Mouse (Mus musculus): ENCODE measurements around the gene Dixdc1. TPM values are rescaled to one million over a fixed set of nuclear protein-coding genes. Genes with fewer than 3 reads are reported as not detected.

Gene Dixdc1
- total RNA-seq, 2 experiments from 2014 or later: 7.4 to 7.7 TPM

DNA sequence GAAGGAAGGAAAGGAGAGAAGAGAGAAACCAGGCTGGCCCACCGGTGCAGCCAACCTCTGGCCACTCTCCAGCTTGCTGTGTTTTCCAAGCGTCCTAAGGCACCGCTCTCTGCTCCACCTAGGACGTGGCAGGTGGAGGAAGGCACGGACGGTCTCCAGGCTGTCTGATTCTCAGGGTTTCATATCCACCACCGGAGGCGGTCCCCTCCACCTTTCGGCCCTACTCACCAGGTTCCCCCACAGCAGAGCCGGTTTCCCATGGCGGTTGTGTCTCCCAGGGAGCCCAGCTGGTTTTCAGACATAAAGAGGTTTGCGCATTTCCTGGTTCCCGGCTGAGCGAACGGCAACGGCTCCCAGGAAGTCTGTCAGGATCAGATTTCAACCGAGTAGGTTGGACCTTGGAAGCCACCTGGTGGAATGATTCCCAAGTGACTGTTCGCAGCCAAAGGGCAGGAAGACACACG, 6.9 kb upstream of the Dixdc1 start, which contains the start of gene 2310030G06Rik:
TSS of gene 2310030G06Rik (minus strand) at position 323 of the 464 bp plus-strand sequence.
- intact Hi-C loops (cut with DNase I): no loop called here
- peak in 1 of 2 experiments; percentile 46 for DNase-seq

DNA sequence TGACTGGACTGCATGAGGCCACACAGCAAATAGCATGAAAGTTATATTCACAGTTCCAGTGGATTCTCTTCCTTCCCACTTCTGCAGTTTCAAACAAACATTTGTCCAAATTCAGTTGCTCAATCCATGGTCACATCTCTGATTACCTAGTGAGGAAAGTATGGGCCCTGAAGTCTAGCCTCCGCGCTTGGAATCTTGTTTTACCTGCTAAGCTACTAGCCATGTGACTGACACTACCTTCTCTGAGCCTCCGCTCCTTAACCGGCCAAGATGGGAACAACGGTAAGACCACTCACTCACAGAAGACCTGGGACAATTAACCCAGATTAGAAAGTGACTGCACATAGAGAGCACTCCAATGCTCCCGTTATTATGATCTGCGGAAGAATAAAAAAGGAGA, 6.5 kb upstream of the Dixdc1 start:
- intact Hi-C loops (cut with DNase I): no loop called here
- DNase-seq: no peak

DNA sequence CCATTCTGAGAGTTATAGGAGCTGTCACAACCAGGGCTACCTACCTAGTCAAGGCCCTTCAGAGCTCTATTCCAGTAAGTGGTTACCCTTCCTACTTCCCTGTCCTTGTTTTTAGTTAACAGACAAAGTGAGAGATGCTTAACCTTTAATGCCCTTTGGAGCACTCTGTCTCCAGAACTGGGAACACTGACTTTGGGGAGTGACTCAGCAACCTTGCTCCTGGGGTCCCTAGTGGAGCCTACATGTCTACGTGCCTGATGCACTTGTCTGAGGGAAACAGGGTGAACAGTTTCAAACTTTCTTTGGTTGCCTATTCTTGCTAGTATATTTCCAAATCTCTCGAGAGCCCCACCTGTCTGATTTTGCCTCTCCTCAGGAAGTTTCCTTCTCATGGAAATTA, 3.4 kb upstream of the Dixdc1 start:
- intact Hi-C loops (cut with DNase I): no loop called here

DNA sequence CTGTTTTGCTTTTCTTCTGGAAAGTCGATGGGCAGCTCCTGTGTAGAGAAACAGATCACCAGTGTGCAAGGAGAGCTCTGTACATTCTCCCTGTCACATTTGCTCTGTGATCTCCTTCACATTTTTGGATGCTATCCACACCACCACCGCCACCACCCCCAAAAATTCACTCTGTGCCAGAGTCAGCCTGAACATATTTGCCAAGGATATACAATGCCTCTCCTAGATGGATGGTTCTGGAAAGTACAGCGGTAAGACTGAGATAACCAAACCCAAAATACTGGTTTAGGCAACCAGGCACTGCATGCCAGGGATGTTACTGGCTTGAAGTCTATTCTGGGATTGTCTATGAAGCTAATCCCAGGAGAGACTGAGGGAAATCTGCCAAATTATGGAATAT, 2.9 kb upstream of the Dixdc1 start:
- intact Hi-C loops (cut with DNase I): no loop called here
- DNase-seq: no peak

More for the DNA sequence above, 3.4 kb upstream of the Dixdc1 start:
- DNase-seq: no peak

DNA sequence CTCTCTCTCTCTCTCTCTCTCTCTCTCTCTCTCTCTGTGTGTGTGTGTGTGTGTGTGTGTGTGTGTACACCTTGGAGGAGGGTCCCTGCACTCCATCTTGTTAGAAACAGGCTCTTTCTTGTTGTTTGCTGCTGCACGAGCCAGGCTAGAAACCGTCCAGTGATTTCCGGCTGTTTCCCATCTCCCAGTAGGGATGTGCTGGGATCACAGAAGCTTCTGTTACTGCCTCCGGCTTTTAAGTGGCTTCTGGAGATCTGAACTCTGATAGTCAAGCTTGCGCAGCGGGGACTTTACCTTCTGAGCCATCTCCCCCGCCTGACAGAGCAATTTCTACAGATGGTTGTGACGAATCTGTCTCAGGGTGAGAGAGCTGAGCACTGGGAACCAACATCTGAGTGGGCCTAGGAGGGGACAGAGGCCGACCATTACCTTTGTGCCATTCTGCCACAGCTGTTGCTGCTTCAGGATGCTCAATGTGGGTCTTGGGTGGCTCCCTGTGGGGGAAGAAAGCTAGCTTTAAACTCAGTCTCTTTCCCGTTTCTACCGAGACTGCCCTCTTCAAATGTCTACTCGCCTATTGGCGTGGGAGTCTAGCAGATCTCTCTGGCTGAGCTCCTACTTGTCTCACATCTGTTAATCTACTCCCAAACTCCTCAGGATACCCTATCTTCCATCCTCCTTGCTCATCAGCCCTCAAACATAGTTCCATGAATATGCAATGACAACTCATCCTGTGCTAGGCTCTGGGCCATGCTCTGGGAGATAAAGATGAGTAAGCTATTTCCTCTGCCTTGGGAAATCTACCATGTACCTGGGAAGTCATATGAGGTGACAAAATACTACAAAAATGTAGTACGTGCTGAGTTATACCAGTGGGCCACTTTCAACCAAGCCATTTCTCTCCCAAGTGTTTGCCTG, 1.8 kb upstream of the Dixdc1 start:
- intact Hi-C loops (cut with DNase I): no loop called here
- no peak for DNase-seq

DNA sequence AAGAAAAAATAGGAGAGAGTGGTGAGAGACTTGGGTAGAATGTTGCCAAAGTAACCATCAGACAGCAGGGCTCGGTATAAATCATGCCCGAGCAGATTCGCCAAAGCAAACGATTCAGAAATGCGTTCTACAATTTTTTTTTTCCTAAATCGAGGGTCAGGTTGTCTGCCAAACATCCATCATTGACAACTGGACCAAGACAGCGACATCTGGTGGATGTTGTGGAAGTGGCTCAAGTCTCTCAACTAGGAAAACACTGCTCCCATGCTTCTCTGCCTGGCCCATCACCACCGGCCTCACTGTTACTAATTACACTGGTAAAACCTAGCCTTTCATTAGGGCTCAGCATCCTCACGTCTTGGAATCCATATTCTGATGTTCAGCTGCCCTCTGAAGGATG, 4.3 kb downstream of the Dixdc1 start:
- intact Hi-C loops (cut with DNase I): loop anchor here (1.0 to 10.0 kb wide), 3 partner anchors 26 to 290 kb away; no protein-coding TSS in a partner anchor
- DNase-seq: peak; percentile 68 to 82

DNA sequence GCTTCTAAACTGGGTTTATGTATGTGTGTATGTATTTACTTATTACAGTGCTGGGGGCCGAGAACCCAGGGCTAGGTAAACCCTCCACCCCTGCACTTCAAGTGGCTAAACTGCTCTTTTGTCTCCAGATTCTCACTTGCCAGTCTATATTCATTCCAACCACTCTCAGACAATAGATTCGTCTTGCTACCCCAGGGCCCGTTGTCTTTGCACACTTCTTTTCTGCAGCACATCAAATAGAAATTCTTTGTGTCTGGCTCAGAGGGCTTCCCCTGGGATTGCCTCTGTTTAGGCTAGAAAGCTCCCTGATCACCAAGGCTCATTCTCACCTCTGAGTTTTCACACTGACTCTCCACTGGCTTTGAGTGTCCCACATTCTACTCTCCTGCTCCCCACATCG, 6.8 kb downstream of the Dixdc1 start:
- intact Hi-C loops (cut with DNase I): loop anchor here (10.0 kb wide), 1 partner anchor 288 kb away; no protein-coding TSS in a partner anchor

DNA sequence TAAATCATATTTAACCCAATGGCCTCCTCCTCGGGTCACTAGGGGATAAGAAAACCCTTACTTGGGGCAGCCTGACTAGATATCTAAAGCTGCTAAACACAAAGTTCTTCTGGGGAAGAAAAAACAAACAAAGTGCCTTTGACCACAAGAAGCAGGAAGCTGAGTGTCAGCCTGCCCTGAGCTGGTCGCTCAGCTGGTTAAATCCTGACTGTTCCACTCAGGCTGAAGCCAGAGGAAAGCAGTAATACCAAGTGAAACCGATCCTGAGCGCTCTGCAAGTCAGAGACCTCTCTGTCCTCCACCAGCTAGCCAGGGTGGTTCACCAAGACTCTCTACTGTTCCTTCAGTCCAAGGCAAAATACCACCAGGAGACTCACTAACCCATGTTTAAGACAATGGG, 9.7 kb downstream of the Dixdc1 start:
- no peak for DNase-seq
- intact Hi-C loops (cut with DNase I): no loop called here

More for the DNA sequence above, 6.8 kb downstream of the Dixdc1 start:
- no peak for DNase-seq

DNA sequence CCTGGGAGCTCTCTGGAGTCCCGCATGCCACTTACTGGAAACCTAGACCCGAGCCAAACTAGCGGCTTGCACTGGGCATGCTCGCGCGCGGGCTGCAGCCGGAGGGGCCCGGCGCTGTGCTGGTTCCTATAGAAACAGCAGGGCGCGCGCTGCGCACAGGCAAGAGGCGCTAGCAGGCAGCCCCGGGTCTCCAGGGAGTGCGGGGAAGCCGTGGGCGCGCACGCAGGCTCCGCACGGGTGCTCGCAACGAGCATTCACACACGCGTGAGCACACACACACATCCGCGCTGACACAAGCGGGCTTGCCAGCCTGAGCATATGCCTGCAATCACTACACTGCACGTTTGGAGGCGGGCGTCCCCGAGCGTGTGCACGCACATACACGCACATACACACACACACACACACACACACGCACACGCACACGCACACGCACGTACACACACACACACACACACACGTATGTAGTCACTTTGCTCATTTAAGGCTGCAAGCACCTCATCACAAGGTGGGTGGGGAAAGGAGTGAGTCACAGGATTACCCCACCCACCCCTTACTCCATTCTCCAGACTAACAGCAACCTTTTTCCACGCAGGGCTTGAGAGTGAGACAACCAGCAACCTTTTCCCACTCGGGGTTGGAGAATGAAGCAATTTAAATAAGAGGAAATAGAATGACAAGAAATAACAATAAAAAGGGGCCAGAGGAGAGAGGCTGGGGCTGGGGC, 11.2 kb downstream of the Dixdc1 start:
- intact Hi-C loops (cut with DNase I): no loop called here
- DNase-seq: peak; percentile 76 to 79

DNA sequence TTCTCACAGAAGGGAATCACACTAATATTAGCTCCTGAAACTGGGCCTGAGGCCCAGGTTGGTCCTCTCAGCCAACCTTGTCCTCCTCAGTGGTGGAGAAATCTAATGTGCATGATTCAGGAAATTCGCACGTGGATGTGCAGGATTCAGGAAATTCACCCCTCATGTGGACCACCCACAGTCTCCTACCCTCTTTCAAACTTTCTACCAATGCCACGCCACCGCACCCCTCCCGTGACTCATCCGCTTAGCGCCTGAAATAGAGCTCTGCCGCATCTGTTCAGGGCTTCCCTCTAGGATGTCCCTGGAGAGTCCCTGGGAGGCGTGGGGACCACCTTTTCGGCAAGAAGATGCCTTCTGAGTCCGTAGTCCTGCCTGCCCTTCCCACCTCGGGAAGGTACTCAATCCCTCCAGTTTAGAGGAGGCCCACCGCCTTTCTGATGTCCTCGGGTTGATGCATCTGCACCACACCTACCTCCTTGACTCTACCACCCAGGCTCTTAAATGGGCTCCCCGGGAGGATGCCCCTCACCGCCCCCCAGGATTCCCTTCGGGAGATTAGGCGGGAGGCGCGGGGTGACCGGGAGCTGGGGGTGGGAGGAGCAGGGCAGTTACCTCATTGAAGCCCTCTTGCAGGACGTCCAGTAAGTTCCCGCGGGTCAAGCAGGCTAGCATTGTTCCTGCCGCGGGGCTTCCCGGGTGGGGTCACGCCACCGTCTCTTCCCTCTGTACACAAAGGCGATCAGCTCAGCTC, 12.0 kb downstream of the Dixdc1 start:
- DNase-seq: peak in 1 of 2 experiments; percentile 40

DNA sequence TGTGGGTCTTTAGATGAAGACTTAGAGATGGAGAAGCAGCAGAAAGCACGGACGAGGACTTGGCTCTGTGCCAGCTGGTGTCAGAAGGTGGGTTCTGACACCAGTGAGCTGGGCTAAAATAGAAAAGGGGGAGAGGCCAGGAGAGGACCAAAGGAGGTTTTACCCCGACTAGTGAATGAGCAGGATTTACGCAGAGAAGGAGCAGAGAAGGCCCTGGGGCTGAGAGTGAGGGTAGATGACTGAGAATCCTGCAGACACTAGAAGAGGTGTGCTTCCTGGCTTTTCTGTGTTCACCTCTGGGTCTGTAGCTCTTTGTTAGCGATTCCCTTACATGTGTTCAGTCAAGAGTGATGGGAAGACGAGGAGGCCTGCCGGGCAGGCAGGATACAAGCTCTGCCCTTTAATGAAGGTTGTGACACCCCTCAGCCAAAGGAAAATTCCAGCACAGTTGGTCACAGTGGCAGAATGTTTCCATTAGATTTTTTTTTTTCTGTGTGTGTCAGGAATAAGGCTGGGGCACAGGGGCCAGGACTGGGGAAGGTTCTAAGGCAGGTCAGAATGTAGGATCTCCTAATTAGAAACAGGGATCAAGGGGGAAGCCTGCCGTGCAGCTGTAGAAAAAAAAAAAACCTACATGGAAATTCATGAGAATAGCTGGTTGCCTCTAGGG, 13.3 kb downstream of the Dixdc1 start:
- DNase-seq: no peak
- intact Hi-C loops (cut with DNase I): no loop called here

More for the DNA sequence above, 12.0 kb downstream of the Dixdc1 start:
- intact Hi-C loops (cut with DNase I): no loop called here

DNA sequence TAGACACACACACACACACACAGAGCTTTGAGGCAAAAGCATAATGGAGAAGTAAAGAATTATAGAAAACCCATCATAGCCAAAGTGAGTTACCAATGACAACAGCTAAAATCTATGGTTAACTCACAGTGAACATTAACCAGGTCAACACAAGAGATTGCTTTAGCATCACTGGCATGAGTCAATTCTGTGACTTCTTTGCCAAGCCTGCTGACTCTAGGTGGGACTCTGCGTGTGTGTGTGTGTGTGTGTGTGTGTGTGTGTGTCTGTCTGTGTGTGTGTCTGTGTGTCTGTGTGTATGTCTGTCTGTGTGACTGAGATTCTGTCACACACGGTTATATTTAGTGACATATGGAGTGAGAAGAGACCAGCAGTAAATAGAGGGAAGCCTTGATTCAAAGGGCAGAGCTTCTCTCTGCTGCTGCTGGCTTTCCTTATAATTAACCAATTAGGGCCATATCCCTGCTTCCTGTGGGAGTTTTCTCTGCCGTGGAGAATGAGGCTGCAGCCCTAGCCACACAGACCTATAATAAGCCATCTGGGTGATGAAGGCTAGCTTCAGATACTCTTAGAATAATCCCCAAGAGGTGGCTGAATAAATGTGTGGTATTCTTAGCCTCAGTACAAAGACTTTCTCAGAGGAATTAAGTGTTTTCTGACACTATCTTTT, 14.5 kb downstream of the Dixdc1 start:
- intact Hi-C loops (cut with DNase I): no loop called here
- no peak for DNase-seq

DNA sequence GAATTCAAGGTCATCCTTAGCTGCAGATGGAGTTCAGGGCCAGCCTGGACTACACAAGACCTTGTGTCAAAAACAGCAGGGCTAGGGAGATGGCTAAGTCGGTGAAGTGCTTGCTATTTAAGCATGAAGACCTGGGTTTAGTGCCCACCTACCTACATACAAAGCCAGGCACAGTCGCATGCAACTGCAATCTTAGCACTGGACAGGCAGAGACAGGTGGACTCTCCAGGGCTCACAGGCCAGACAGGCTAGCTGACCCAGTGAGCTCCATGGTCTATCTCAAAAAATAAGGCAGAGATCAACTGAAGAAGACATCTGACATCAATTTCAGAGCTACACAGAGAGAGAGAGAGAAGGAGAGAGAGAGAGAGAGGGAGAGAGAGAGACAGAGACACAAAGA, 15.2 kb downstream of the Dixdc1 start:
- intact Hi-C loops (cut with DNase I): no loop called here
- no peak for DNase-seq

DNA sequence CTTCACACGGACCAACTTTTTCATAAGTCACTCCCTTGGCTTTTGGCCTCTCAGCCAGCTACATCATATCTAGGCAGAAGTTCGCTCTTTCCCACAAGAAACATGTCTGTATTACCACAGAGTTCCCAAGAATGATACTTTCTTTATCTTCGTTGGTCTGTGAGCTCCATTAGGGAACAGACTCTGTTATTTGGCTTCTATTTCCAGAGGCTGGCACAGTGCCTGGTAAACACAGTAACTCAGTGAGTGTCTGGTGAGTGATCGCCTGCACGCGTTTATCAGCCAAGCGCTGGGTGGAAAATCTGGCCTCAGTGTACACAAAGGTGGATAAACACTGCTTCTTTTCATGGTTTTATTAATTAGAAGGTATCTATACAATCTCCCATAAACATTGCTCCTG, 15.9 kb downstream of the Dixdc1 start:
- intact Hi-C loops (cut with DNase I): loop anchor here (1.0 kb wide), 1 partner anchor 30 kb away; no protein-coding TSS in a partner anchor
- peak; percentile 90 to 92 for DNase-seq

DNA sequence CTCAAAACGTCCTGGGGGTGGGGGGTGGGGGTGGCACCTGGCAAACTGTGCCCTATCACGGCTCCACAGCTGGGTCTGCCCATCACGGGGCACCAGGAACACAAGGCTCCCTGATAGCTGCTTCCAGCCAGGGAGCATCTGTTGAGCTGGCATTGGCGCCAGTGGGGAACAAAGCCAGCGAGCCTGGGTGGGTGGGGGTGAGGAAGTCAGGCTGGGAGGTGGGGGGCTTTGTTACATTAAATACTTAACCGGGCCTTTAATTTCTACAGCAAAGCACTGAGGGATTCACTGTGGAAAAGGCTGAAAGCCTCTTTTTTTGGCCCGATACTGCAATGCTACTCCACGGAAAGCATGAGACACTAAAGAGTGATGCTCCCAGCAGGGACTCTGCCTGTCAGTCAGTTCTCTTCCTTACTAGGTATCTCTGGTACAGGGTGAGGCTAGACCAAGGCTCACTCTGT, 16.8 kb downstream of the Dixdc1 start:
- peak; percentile 39 to 55 for DNase-seq
- intact Hi-C loops (cut with DNase I): no loop called here

DNA sequence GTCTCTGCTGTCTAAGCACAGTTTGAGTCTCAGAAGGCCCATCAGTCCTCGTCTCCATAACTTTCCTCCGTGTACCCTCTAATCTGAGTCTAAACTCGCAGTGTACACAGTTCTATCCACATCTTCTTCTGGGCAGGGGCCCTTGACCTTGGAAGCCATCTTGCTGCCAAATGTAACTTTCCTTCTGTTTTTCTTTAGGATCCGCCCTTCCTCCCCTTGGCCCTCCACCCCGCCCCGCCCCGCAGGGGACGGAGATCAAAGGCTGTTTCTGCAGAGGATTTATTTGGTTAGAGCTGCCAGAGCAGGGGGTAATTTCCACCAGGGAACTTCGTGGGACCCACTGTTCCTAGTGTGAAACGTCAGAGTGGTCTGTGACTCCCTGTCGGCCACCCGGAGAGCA, 18.3 kb downstream of the Dixdc1 start:
- DNase-seq: no peak
- intact Hi-C loops (cut with DNase I): no loop called here

DNA sequence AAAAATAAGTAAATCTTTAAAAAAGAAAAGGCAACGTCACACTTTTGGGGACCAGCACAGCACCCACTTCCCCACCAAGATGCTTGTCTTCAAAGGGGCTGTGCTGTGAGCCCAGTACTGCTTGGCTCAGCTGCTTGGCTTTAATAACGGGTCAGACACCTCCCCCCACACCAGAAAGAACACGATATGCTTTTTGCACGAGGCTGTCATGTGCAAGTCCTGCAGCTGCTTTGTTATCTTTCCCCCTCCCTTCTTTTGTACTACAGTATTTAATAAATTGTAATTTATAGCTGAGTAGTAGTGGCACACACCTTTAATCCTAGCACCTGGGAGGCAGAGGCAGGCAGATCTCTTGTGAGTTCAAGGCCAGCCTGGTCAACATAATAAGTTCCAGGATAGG, 20.4 kb downstream of the Dixdc1 start:
- intact Hi-C loops (cut with DNase I): no loop called here
- DNase-seq: no peak

DNA sequence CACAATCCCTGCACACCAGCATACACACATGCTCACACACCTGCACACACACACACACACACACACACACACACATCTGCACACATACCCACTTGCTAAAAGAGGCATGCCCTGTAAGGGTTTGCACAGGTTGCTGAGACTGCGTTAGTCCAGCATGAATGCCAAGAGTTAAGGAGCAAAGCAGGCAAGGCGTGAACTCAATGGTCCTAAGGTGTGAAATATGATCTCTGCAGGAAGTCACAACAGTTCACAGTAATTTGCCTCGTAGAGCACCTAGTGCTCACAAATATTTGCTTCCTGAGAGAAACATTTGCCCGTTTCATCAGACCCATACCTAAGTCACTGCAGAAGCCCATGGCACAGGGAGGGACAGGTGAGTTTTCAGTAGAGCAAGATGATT, 25.1 kb downstream of the Dixdc1 start:
- intact Hi-C loops (cut with DNase I): no loop called here

DNA sequence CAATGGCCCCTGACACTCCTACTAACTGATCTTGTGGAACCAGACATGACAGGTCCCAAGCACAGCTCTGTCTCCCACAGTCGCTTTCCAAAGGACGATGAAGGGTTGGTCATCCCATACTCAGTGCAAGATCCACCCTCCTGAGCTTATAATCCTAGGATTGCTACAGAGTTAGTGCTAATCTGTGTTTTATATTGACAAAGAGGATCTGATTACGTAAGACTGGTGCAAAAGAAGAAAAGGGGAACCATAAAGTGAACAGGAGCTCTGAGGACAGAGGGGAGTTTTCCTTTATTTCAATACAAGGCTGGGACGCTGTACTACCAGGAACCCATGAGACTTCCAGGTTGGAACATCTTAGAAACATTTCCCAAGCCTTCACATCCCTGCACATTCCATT, 28.0 kb downstream of the Dixdc1 start:
- DNase-seq: no peak
- intact Hi-C loops (cut with DNase I): no loop called here

More for the DNA sequence above, 25.1 kb downstream of the Dixdc1 start:
- DNase-seq: no peak
